Mouse (Mus musculus): ENCODE measurements around the gene Flnc. TPM values are rescaled to one million over a fixed set of nuclear protein-coding genes. Genes with fewer than 3 reads are reported as not detected.
A peak's percentile ranks its signal among the peaks of the same experiment; 100 is the strongest.

Flnc gene
- polyA plus RNA-seq, 1 experiment from 2014 or later = 2.8 TPM

DNA sequence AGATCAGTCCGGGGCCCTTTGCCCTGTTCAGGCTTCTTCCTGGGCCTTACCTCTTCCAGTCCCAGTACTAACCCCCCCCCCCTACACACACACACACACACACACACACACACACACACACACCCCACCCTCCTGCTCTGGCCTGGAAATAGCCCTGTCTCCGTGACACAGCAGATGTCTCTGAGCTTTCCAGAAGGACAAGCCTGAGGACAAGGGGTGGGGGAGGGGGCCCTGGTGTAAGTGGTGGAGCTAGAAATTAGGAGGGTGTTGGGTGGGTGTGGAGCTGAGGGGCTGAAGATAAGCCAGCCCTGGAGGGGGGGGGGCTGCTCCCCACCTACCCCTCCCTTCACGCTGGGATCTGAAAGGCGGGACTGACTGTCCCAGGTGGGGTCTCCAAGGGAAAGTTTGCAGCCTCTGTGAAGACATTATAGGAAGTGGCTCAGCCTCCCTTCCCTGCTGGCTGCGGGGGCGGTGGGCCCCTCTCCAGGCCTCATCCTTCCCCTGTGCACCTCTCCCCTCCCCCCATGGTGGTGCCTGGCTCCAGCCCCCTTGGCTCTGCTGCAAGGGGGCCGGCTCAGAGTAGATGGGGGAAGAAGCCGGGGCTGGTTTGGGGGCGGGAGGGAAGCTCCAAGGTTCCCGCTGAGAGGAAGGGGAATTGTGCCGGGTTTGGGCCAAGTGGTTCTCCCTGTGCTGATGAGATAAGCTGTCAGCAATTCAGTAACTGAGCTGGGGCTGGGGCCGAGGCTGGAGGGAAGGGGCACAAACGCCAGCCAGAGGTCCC is 2.0 kb downstream of the Flnc start:
- DNase-seq (ENCODE audit: low spot score) = peak; percentile 63
- peaks cover 61% of the 10 kb centered on the region for H3K27me3 ChIP-seq (ENCODE audit: low read depth, poor library complexity, severe bottlenecking)
- WGBS = 5% methylated on average over 13 of the region's 13 CpGs
- peak overlapping the region; percentile 58 for H3K4me3 ChIP-seq
- H3K36me3 ChIP-seq = no peaks in the 10 kb centered on the region
- H3K27ac ChIP-seq (replicated peaks) = peak overlapping the region; percentile 78
- peaks cover 54% of the 10 kb centered on the region for H3K4me1 ChIP-seq
- no peaks in the 10 kb centered on the region for H3K9me3 ChIP-seq (replicated peaks)

DNA sequence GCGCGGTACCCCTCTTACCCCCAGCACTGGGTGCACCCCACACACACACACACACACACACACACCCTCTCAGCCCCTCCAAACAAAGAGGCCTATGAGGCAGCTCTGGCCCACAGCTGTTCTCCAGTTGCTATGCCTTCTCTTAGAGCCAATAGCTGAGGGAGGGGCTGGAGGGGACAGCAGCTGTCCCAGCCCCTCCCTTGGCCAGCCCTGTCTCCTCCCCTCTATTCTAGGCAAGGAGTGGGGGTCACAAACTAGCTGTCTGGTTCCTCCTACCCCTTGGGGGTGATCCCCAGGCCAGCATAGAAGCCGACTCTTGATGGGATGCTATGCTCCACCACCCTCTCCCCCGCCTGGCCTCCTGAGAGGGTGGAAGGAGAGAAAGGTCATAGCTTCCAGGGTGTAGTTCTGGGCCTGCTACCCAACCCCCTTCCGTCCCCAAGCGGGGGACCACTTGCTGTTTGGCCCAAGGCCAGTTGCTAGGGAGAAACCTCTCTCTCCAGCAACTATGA is 2.9 kb downstream of the Flnc start:
- Histone ChIP-seq H3K4me1 (peaks cover 54% of the 10 kb centered on the region), H3K9me3 (replicated peaks) (no peaks in the 10 kb centered on the region), H3K27me3 (ENCODE audit: low read depth, poor library complexity, severe bottlenecking) (peaks cover 52% of the 10 kb centered on the region), H3K4me3 (peak overlapping the region; percentile 58), H3K36me3 (no peaks in the 10 kb centered on the region), H3K27ac (replicated peaks) (peak overlapping the region; percentile 78)
- WGBS = 4% methylated on average over 6 of the region's 6 CpGs
- peak; percentile 54 for DNase-seq (ENCODE audit: low spot score)

GRCm38 (mm10) chr6:29436461-29436934 is 3.4 kb downstream of the Flnc start:
- Histone ChIP-seq H3K27ac (replicated peaks) (peak overlapping the region; percentile 78), H3K27me3 (ENCODE audit: low read depth, poor library complexity, severe bottlenecking) (peaks cover 47% of the 10 kb centered on the region), H3K36me3 (no peaks in the 10 kb centered on the region), H3K4me3 (peak overlapping the region; percentile 58), H3K9me3 (replicated peaks) (no peaks in the 10 kb centered on the region), H3K4me1 (peaks cover 54% of the 10 kb centered on the region)
- no peak for DNase-seq (ENCODE audit: low spot score)
- 3% methylated on average over 11 of the region's 11 CpGs for WGBS

DNA sequence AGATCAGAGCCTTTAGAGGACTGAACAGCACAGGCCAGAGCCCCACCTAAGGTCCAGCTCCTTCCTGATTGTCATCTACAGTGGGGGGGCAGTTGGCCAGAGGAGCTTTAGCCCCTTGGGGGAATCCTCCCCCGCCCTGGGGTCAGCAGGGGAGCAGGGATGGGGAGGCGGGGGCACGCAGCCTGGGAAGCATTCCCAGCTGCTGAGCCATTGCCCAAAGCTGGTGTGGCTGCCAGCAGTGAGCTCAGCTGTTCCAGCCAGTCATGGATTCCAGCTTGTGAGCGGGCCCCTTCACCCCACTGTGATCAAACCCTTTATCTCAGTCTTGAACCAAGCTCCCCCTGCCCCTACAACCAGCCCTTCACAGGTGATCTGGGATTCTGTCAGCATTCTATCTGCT is 6.2 kb downstream of the Flnc start:
- DNase-seq (ENCODE audit: low spot score) = no peak
- Histone ChIP-seq H3K4me3 (no peak overlapping the region), H3K27me3 (ENCODE audit: low read depth, poor library complexity, severe bottlenecking) (peaks cover 20% of the 10 kb centered on the region), H3K9me3 (replicated peaks) (no peaks in the 10 kb centered on the region), H3K36me3 (no peaks in the 10 kb centered on the region), H3K27ac (replicated peaks) (no peak overlapping the region; the same call in 1 of the 2 replicates), H3K4me1 (peaks cover 34% of the 10 kb centered on the region)
- WGBS = 75% methylated on average over 4 of the region's 4 CpGs

- 95% methylated on average over 6 of the region's 6 CpGs for WGBS
- Histone ChIP-seq H3K27ac (replicated peaks) (no peak overlapping the region), H3K27me3 (ENCODE audit: low read depth, poor library complexity, severe bottlenecking) (peaks cover 14% of the 10 kb centered on the region), H3K36me3 (no peaks in the 10 kb centered on the region), H3K4me1 (peaks cover 29% of the 10 kb centered on the region), H3K4me3 (no peak overlapping the region), H3K9me3 (replicated peaks) (no peaks in the 10 kb centered on the region)
- DNase-seq (ENCODE audit: low spot score) = no peak
These were observed 6.7 kb downstream of the Flnc start for GRCm38 (mm10) chr6:29439789-29440188.

GRCm38 (mm10) chr6:29444773-29445172 is 11.7 kb downstream of the Flnc start:
- H3K9me3 ChIP-seq (replicated peaks) = no peaks in the 10 kb centered on the region
- 73% methylated on average over 11 of the region's 11 CpGs for WGBS
- no peak overlapping the region for H3K4me3 ChIP-seq
- H3K27me3 ChIP-seq (ENCODE audit: low read depth, poor library complexity, severe bottlenecking) = no peaks in the 10 kb centered on the region
- no peaks in the 10 kb centered on the region for H3K4me1 ChIP-seq
- H3K36me3 ChIP-seq = peaks cover 11% of the 10 kb centered on the region
- no peak overlapping the region for H3K27ac ChIP-seq (replicated peaks)
- peak; percentile 53 for DNase-seq (ENCODE audit: low spot score)

DNA sequence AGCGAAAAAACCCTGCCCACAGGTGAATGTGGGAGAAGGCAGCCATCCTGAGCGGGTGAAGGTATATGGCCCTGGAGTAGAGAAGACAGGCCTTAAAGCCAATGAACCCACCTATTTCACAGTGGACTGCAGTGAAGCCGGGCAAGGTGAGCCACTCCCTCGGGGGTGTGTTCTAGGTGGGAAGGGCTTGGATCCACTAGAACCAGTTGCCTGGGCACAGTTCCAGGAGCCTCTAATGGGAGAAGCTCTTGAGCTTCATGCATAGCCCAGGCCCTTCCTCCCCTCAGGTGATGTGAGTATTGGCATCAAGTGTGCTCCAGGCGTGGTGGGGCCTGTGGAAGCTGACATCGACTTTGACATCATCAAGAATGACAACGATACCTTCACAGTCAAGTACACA is 12.3 kb downstream of the Flnc start:
- no peak for DNase-seq (ENCODE audit: low spot score)
- 93% methylated on average over 7 of the region's 7 CpGs for WGBS

GRCm38 (mm10) chr6:29449858-29450257 is 16.8 kb downstream of the Flnc start:
- peaks cover 13% of the 10 kb centered on the region for H3K36me3 ChIP-seq
- 29% methylated on average over 4 of the region's 4 CpGs for WGBS
- H3K4me1 ChIP-seq = no peaks in the 10 kb centered on the region
- no peak for DNase-seq (ENCODE audit: low spot score)
- H3K9me3 ChIP-seq (replicated peaks) = no peaks in the 10 kb centered on the region
- H3K4me3 ChIP-seq = no peak overlapping the region
- no peaks in the 10 kb centered on the region for H3K27me3 ChIP-seq (ENCODE audit: low read depth, poor library complexity, severe bottlenecking)
- no peak overlapping the region for H3K27ac ChIP-seq (replicated peaks)

More for the DNA sequence above, 12.3 kb downstream of the Flnc start:
- Histone ChIP-seq H3K4me3 (no peak overlapping the region), H3K9me3 (replicated peaks) (no peaks in the 10 kb centered on the region), H3K27ac (replicated peaks) (no peak overlapping the region), H3K4me1 (no peaks in the 10 kb centered on the region), H3K36me3 (peaks cover 11% of the 10 kb centered on the region), H3K27me3 (ENCODE audit: low read depth, poor library complexity, severe bottlenecking) (no peaks in the 10 kb centered on the region)

- Histone ChIP-seq H3K9me3 (replicated peaks) (no peaks in the 10 kb centered on the region), H3K36me3 (peaks cover 13% of the 10 kb centered on the region), H3K4me3 (no peak overlapping the region), H3K27me3 (ENCODE audit: low read depth, poor library complexity, severe bottlenecking) (no peaks in the 10 kb centered on the region), H3K4me1 (no peaks in the 10 kb centered on the region), H3K27ac (replicated peaks) (no peak overlapping the region)
- no peak for DNase-seq (ENCODE audit: low spot score)
- 95% methylated on average over 6 of the region's 6 CpGs for WGBS
These were observed 17.6 kb downstream of the Flnc start for GRCm38 (mm10) chr6:29450667-29451066.

DNA sequence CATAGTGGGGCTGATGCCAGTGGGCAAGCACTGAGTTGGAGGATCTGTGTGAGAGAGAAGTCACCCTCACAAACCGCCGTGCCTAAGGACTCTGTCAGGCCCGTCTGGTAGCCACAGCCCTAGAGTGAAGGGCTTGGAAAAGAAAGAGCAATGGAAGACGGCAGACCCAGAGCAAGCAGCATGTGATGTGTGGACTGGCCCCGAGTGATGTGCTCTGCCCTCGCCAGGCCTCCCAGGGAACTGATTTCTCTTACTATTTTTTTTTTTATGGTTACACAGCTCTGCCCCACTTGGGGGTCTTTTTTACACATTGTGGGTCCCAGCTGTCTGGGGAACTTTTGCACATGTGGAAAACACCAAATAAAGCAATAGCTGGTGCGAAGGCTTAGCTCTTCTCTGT is 28.4 kb downstream of the Flnc start:
- no peak overlapping the region for H3K4me3 ChIP-seq
- H3K9me3 ChIP-seq (replicated peaks) = no peaks in the 10 kb centered on the region
- no peak overlapping the region for H3K27ac ChIP-seq (replicated peaks)
- no peaks in the 10 kb centered on the region for H3K4me1 ChIP-seq
- no peaks in the 10 kb centered on the region for H3K27me3 ChIP-seq (ENCODE audit: low read depth, poor library complexity, severe bottlenecking)
- H3K36me3 ChIP-seq = no peaks in the 10 kb centered on the region
- 72% methylated on average over 7 of the region's 7 CpGs for WGBS
- DNase-seq (ENCODE audit: low spot score) = no peak

DNA sequence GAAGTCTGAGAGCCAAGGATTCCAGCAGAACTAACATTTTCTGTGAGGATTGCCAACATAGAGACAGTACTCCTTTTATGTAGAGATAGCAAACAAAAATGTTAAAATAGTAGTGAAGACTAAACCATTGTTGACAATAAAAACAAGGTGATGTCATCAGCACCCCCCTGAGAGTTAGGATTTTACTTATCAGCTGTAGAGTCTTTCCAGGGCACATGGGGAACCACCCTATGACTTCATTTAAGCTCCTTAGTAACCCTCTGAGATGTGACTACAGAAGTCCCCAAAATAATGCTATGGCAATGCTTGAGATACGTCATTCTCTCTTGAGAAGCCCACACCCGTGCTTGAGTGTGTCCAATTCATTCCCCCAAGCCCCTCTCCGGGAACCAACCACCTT is 30.3 kb downstream of the Flnc start:
- no peaks in the 10 kb centered on the region for H3K9me3 ChIP-seq (replicated peaks)
- H3K4me3 ChIP-seq = no peak overlapping the region
- DNase-seq (ENCODE audit: low spot score) = no peak
- H3K4me1 ChIP-seq = peaks cover 6% of the 10 kb centered on the region
- no peak overlapping the region for H3K27ac ChIP-seq (replicated peaks)
- H3K27me3 ChIP-seq (ENCODE audit: low read depth, poor library complexity, severe bottlenecking) = no peaks in the 10 kb centered on the region
- no peaks in the 10 kb centered on the region for H3K36me3 ChIP-seq
- 83% methylated on average over 3 of the region's 3 CpGs for WGBS

DNA sequence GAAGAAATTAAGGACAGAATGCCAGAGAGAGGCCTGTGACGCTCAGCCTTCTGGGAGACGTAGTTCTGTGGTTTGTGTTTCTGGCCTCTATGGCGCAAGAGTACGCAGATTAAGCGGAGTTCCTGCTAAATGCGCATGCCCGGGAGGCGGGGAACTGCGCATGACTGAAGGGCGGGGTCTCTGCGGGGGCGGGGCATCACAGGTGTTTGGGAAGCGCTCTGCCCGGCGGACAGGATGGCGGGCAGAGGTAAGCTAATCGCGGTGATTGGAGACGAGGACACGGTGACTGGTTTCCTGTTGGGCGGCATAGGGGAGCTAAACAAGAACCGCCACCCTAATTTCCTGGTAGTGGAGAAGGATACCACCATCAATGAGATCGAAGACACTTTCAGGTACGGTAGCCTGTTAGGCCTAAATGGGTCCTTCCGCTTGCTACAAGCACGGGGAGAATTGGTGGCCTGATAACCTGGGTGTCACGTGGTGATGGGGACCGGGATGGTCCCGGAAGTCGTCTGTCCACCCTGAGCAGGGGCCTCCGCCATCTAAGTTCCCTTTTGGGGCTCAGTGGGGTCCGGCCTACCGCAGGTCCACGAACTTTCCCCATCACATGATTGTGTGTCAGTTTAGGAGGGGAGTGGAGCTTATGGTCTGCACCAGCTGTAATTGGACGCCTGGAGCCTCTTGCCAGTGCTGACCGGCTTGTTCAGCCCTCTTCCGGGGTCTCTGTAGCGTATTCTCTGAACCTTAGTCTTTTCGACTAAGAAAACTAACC is 34.7 kb downstream of the Flnc start, which contains the start of gene Atp6v1f:
Atp6v1f (plus strand) TSS at position 136 of the 772 bp plus-strand sequence.
- Histone ChIP-seq H3K36me3 (peaks cover 23% of the 10 kb centered on the region), H3K9me3 (replicated peaks) (no peaks in the 10 kb centered on the region), H3K4me3 (peak within 1 kb of the TSS; percentile 69), H3K4me1 (peaks cover 13% of the 10 kb centered on the region), H3K27me3 (ENCODE audit: low read depth, poor library complexity, severe bottlenecking) (peaks cover 2% of the 10 kb centered on the region; the same call in 1 of the 2 replicates), H3K27ac (replicated peaks) (peak within 1 kb of the TSS; percentile 74)
- WGBS = under 1% methylated on average over 39 of the region's 39 CpGs
- peak; percentile 95 for DNase-seq (ENCODE audit: low spot score)

All from midbrain, embryonic 10.5 days (tissue).